Mouse (Mus musculus) kidney, embryonic 14.5 days (tissue): ENCODE results near the gene Ndufs7. TPM values are rescaled to one million over a fixed set of nuclear protein-coding genes. Genes with fewer than 3 reads are reported as not detected.
"Not testable (repeated sequence)": the region's sequence is repeated elsewhere in the genome, so short reads cannot be mapped to it uniquely, and the experiment has no call there.

ENCODE experiments used
- ATAC-seq: fragments of 200-750 bp; cut with Nextera tagmentation; 2 replicates; pipeline ENCODE4 v1.8.0; 2017; ENCODE audit warnings: moderate number of reproducible peaks, mild to moderate bottlenecking, moderate TSS enrichment, moderate library complexity; ENCODE audit not compliant: low FRiP score, low TSS enrichment
- H3K27ac ChIP-seq: fragments of 300-500 bp; sonication (generic); 2 replicates; pipeline ENCODE4 v1.5.1; 2014; ENCODE audit warnings: low read depth, mild to moderate bottlenecking, low read length, moderate library complexity, mixed read lengths
- H3K27me3 ChIP-seq: fragments of 300-500 bp; sonication (generic); 2 replicates; pipeline ENCODE4 v1.6.1; 2014; ENCODE audit warnings: mild to moderate bottlenecking, low read length; ENCODE audit not compliant: control insufficient read depth, insufficient read depth
- H3K36me3 ChIP-seq: fragments of 300-500 bp; sonication (generic); 2 replicates; pipeline ENCODE4 v1.6.1; 2014; ENCODE audit warnings: low read length, mixed read lengths; ENCODE audit not compliant: control insufficient read depth, insufficient read depth
- H3K4me1 ChIP-seq: fragments of 300-500 bp; sonication (generic); 2 replicates; pipeline ENCODE4 v1.6.1; 2014; ENCODE audit warnings: low read length, mixed read lengths; ENCODE audit not compliant: control insufficient read depth, insufficient read depth
- H3K4me2 ChIP-seq: fragments of 300-500 bp; sonication (generic); replicated peaks from 2 replicates; pipeline ENCODE4 v1.6.1; 2014; ENCODE audit warnings: low read depth, mild to moderate bottlenecking, low read length
- H3K4me3 ChIP-seq: fragments of 300-500 bp; sonication (generic); 2 replicates; pipeline ENCODE4 v1.5.1; 2014; ENCODE audit warnings: mild to moderate bottlenecking, low read length
- H3K9ac ChIP-seq: fragments of 300-500 bp; sonication (generic); 2 replicates; pipeline ENCODE4 v1.6.1; 2014; ENCODE audit warnings: low read depth, mild to moderate bottlenecking, low read length, moderate library complexity
- H3K9me3 ChIP-seq: fragments of 300-500 bp; sonication (generic); 2 replicates; pipeline ENCODE4 v1.6.1; 2016; ENCODE audit warnings: low read length; ENCODE audit not compliant: control insufficient read depth
- WGBS: fragments of 180-500 bp; shearing (Covaris S2); extraction: QIAGEN DNeasy Blood & Tissue Kit; methylation state at CpG from one replicate; pipeline ENCODE4 v1.1.7; 2014; 5-methylcytosine and 5-hydroxymethylcytosine counted together
- polyA plus RNA-seq: library from polyadenylated mRNA; unstranded; fragments of >200 nt; fragmentation: Nextera tagmentation; extraction: Ambion mirVana; gene quantifications from 2 replicates; pipeline ENCODE4 v1.2.1, GENCODE M21; 2014

Ndufs7 gene
- polyA plus RNA-seq, 1 experiment from 2014 or later, result 390 TPM

- Histone ChIP-seq H3K4me2 (no peak overlapping the region), H3K9ac (no peak overlapping the region), H3K4me1 (0 out of 2 replicates have a peak, but pooled peaks cover 2% of the 10 kb centered on the region), H3K27ac (no peak overlapping the region), H3K27me3 (no peaks in the 10 kb centered on the region), H3K4me3 (no peak overlapping the region), H3K36me3 (no peaks in the 10 kb centered on the region), H3K9me3 (no peaks in the 10 kb centered on the region)
- 23% methylated on average over 16 of the region's 16 CpGs for WGBS
- no peak for ATAC-seq
Measured at GRCm38 (mm10) chr10:80215048-80215772, 33.7 kb upstream of the Ndufs7 start.

GRCm38 (mm10) chr10:80220676-80221075 lies 28.2 kb upstream of the Ndufs7 start:
- no peak overlapping the region for H3K27ac ChIP-seq
- no peak overlapping the region for H3K4me2 ChIP-seq
- ATAC-seq, result peak; percentile 10; the same call in 1 of the 2 replicates
- H3K4me1 ChIP-seq, result no peaks in the 10 kb centered on the region
- WGBS, result 42% methylated on average over 5 of the region's 9 CpGs
- H3K27me3 ChIP-seq, result no peaks in the 10 kb centered on the region
- no peak overlapping the region for H3K4me3 ChIP-seq
- no peak overlapping the region for H3K9ac ChIP-seq
- H3K36me3 ChIP-seq, result no peaks in the 10 kb centered on the region
- H3K9me3 ChIP-seq, result no peaks in the 10 kb centered on the region

- not testable (repeated sequence) for H3K9me3 ChIP-seq, ATAC-seq, H3K27me3 ChIP-seq, H3K4me3 ChIP-seq, H3K9ac ChIP-seq, H3K4me2 ChIP-seq, H3K36me3 ChIP-seq, H3K27ac ChIP-seq
- WGBS, result 83% methylated on average over 2 of the region's 2 CpGs
- H3K4me1 ChIP-seq, result peaks cover 12% of the 10 kb centered on the region
Measured at GRCm38 (mm10) chr10:80223137-80223536, 25.8 kb upstream of the Ndufs7 start.

GRCm38 (mm10) chr10:80226071-80226415 lies 22.9 kb upstream of the Ndufs7 start:
- under 1% methylated on average over 14 of the region's 14 CpGs for WGBS
- H3K27ac ChIP-seq, result peak overlapping the region; percentile 73
- H3K4me1 ChIP-seq, result peaks cover 30% of the 10 kb centered on the region
- H3K4me2 ChIP-seq, result peak overlapping the region; percentile 32
- no peaks in the 10 kb centered on the region for H3K27me3 ChIP-seq
- ATAC-seq, result no peak; the same call in 1 of the 2 replicates
- peak overlapping the region; percentile 50; the same call in 1 of the 2 replicates for H3K9ac ChIP-seq
- H3K4me3 ChIP-seq, result peak overlapping the region; percentile 80; the same call in 1 of the 2 replicates
- peaks cover 24% of the 10 kb centered on the region for H3K36me3 ChIP-seq
- H3K9me3 ChIP-seq, result no peaks in the 10 kb centered on the region

- H3K9ac ChIP-seq, result peak within 1 kb of the TSS; percentile 94
- peak within 1 kb of the TSS; percentile 77 for H3K4me2 ChIP-seq
- peaks cover 30% of the 10 kb centered on the region for H3K4me1 ChIP-seq
- no peaks in the 10 kb centered on the region for H3K9me3 ChIP-seq
- peak within 1 kb of the TSS; percentile 80 for H3K4me3 ChIP-seq
- H3K27ac ChIP-seq, result peak within 1 kb of the TSS; percentile 93
- H3K36me3 ChIP-seq, result peaks cover 27% of the 10 kb centered on the region
- under 1% methylated on average over 70 of the region's 75 CpGs for WGBS
- peak; percentile 99 for ATAC-seq
- H3K27me3 ChIP-seq, result no peaks in the 10 kb centered on the region
Measured at GRCm38 (mm10) chr10:80226416-80227165, 22.3 kb upstream of the Ndufs7 start, which contains the start of gene Mum1. Gene Mum1, plus strand, starts transcription at chr10:80226434.

GRCm38 (mm10) chr10:80227166-80227539 lies 21.8 kb upstream of the Ndufs7 start:
- Histone ChIP-seq H3K9me3 (no peaks in the 10 kb centered on the region), H3K4me1 (peaks cover 30% of the 10 kb centered on the region), H3K36me3 (peaks cover 33% of the 10 kb centered on the region), H3K27ac (peak overlapping the region; percentile 93), H3K4me3 (peak overlapping the region; percentile 80), H3K27me3 (no peaks in the 10 kb centered on the region), H3K9ac (peak overlapping the region; percentile 94), H3K4me2 (peak overlapping the region; percentile 77)
- ATAC-seq, result no peak
- WGBS, result 2% methylated on average over 10 of the region's 10 CpGs

GRCm38 (mm10) chr10:80227877-80228775 lies 20.8 kb upstream of the Ndufs7 start:
- 49% methylated on average over 15 of the region's 15 CpGs for whole genome bisulfite sequencing
- H3K4me3 ChIP-seq, result peak overlapping the region; percentile 80
- H3K4me1 ChIP-seq, result peaks cover 32% of the 10 kb centered on the region
- H3K36me3 ChIP-seq, result peaks cover 42% of the 10 kb centered on the region
- no peaks in the 10 kb centered on the region for H3K27me3 ChIP-seq
- no peaks in the 10 kb centered on the region for H3K9me3 ChIP-seq
- no peak for ATAC-seq
- H3K27ac ChIP-seq, result peak overlapping the region; percentile 93; the same call in 1 of the 2 replicates
- H3K4me2 ChIP-seq, result peak overlapping the region; percentile 77
- peak overlapping the region; percentile 94 for H3K9ac ChIP-seq

- H3K4me1 ChIP-seq, result peaks cover 4% of the 10 kb centered on the region; the same call in 1 of the 2 replicates
- peaks cover 98% of the 10 kb centered on the region for H3K36me3 ChIP-seq
- no peak overlapping the region for H3K27ac ChIP-seq
- no peak for ATAC-seq
- no peak overlapping the region for H3K4me3 ChIP-seq
- H3K9ac ChIP-seq, result no peak overlapping the region
- H3K4me2 ChIP-seq, result no peak overlapping the region
- whole genome bisulfite sequencing, result 95% methylated on average over 13 of the region's 13 CpGs
- H3K9me3 ChIP-seq, result no peaks in the 10 kb centered on the region
- no peaks in the 10 kb centered on the region for H3K27me3 ChIP-seq
Measured at GRCm38 (mm10) chr10:80236145-80236825, 12.6 kb upstream of the Ndufs7 start.
